Comparison of ENCODE assay signal across 22 mouse cellular contexts in the genomic region with DNA sequence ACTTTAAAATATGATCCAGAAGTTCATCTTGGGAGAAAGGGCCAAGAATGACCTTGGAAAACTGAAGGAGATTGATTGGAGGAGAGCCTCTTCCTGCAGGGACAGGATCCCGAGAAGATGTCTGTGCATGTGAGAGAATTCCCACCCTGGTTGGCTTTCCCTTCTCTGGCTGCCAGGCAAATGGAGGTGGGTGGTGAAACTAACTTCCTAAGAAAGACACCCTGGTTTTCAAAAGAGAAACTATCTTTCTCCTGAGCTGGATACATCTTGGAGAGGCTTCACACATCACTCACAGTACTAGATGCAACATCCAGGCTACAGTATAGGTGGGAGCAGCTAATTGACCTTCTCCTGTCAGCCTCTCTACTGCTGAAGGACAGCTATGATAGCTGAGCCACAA. TPM values are rescaled to one million over a fixed set of nuclear protein-coding genes. Genes with fewer than 3 reads are reported as not detected.
A peak's percentile ranks its signal among the peaks of the same experiment; 100 is the strongest.
DNase-seq lines count a peak whose midpoint lies in the region; ATAC-seq lines count a peak whose summit lies in the region.
"Had no signal": no experiment of that assay in that cellular context is flagged by ENCODE, and none has a peak within 500 bp of the region (broad histone marks: within the 10 kb centered on the region; RNA-seq: fewer than 3 reads in every experiment).

No protein-coding gene starts in this region.

- H3K9me3 ChIP-seq in midbrain, embryonic 11.5 days (ENCODE audit: control insufficient read depth, low read length) = no peaks in the 10 kb centered on the region
- H3K9me3 ChIP-seq in midbrain, embryonic 13.5 days = no peaks in the 10 kb centered on the region
- H3K9me3 ChIP-seq: G1E had no signal

- no peak overlapping the region for H3K4me3 ChIP-seq in midbrain, embryonic 11.5 days (ENCODE audit: low read depth, low read length)
- no peak overlapping the region for H3K4me3 ChIP-seq in midbrain, embryonic 13.5 days (replicated peaks)

- no peak overlapping the region for H3K27ac ChIP-seq in midbrain, embryonic 11.5 days (ENCODE audit: low read depth, low read length)
- no peak overlapping the region for H3K27ac ChIP-seq in midbrain, embryonic 13.5 days

- DNase-seq in frontal cortex, postnatal 10 days (ENCODE audit: low spot score in 2 of 2) = no peak
- peak; percentile 39 for DNase-seq in midbrain, embryonic 11.5 days (ENCODE audit: low spot score, missing footprints)
- DNase-seq in brain, adult 2 months (ENCODE audit: low read depth, low spot score) = peak; percentile 32
- no peak for DNase-seq in ovary, postnatal 36 days (ENCODE audit: low spot score)
- DNase-seq: adrenal gland, adult 2 months; adrenal gland, adult 8-10 months; adrenal gland, postnatal 14 days; adrenal gland, postnatal 25 days; adrenal gland, postnatal 36 days; B cell, adult 2 months; cerebellum, adult 11 months; cerebellum, adult 11-12 months; cerebellum, adult 18-20 months; cerebellum, adult 2 months had no signal

- 88% methylated on average over 1 of the region's 1 CpGs for WGBS in midbrain, embryonic 11.5 days
- WGBS in midbrain, embryonic 13.5 days = 83% methylated on average over 1 of the region's 1 CpGs

- H3K9ac ChIP-seq in midbrain, embryonic 11.5 days (ENCODE audit: low read length) = no peak overlapping the region
- no peak overlapping the region for H3K9ac ChIP-seq in midbrain, embryonic 13.5 days (replicated peaks)

- peaks cover 2% of the 10 kb centered on the region; the same call in 1 of the 2 replicates for H3K4me1 ChIP-seq in midbrain, embryonic 11.5 days (ENCODE audit: control insufficient read depth, insufficient read depth, low read length)
- H3K4me1 ChIP-seq in midbrain, embryonic 13.5 days (replicated peaks) = peaks cover 14% of the 10 kb centered on the region

- H3K27me3 ChIP-seq in midbrain, embryonic 11.5 days (ENCODE audit: control insufficient read depth, insufficient read depth, low read length) = peaks cover 12% of the 10 kb centered on the region
- peaks cover 32% of the 10 kb centered on the region for H3K27me3 ChIP-seq in midbrain, embryonic 13.5 days
- H3K27me3 ChIP-seq: Patski had no signal

- no peaks in the 10 kb centered on the region for H3K36me3 ChIP-seq in midbrain, embryonic 11.5 days (ENCODE audit: control insufficient read depth, insufficient read depth, low read length)
- H3K36me3 ChIP-seq in midbrain, embryonic 13.5 days = no peaks in the 10 kb centered on the region
- H3K36me3 ChIP-seq: G1E had no signal

- ATAC-seq in frontal cortex, adult (ENCODE audit: low TSS enrichment) = peak; percentile 84
- ATAC-seq in midbrain, embryonic 11.5 days (ENCODE audit: low FRiP score) = no peak
- no peak for ATAC-seq in midbrain, embryonic 13.5 days
- ATAC-seq: activated CD4-positive, CD25-positive, alpha-beta regulatory T cell, adult 4 months; CD4-positive, CD25-positive, alpha-beta regulatory T cell, adult 4 months; Patski had no signal

- H3K4me2 ChIP-seq in midbrain, embryonic 11.5 days = no peak overlapping the region
- no peak overlapping the region for H3K4me2 ChIP-seq in midbrain, embryonic 13.5 days (replicated peaks)

RNA-seq across cellular contexts. Expression of gene Slc12a7, which starts 2.0 kb away (rescaled TPM):
- polyA plus RNA-seq in midbrain, embryonic 11.5 days (2014; fragmentation: Nextera tagmentation; extraction: Ambion mirVana) = 34.3 and 38.2 TPM in 2 replicates
- polyA plus RNA-seq in midbrain, embryonic 13.5 days (2015; fragmentation: Nextera tagmentation; extraction: Ambion mirVana) = 16.0 and 18.5 TPM in 2 replicates

RNA-seq across cellular contexts. Expression of gene Slc6a19, which starts 26.2 kb away (rescaled TPM):
- 0.14 and 0.17 TPM in 2 replicates for polyA plus RNA-seq in midbrain, embryonic 11.5 days (2014; fragmentation: Nextera tagmentation; extraction: Ambion mirVana)
- 0.06 and 0.09 TPM in 2 replicates for polyA plus RNA-seq in midbrain, embryonic 13.5 days (2015; fragmentation: Nextera tagmentation; extraction: Ambion mirVana)
- polyA plus RNA-seq: C2C12; CD4-positive, CD25-positive, alpha-beta regulatory T cell, adult 4 months; G1E had no signal

RNA-seq across cellular contexts. Expression of gene Slc6a18, which starts 53.1 kb away (rescaled TPM):
- not detected in 2 replicates for polyA plus RNA-seq in midbrain, embryonic 11.5 days (2014; fragmentation: Nextera tagmentation; extraction: Ambion mirVana)
- polyA plus RNA-seq in midbrain, embryonic 13.5 days (2015; fragmentation: Nextera tagmentation; extraction: Ambion mirVana) = not detected in 2 replicates
- polyA plus RNA-seq: activated CD4-positive, CD25-positive, alpha-beta regulatory T cell, adult 4 months; adrenal gland, adult 2 months; brain, embryonic 14.5 days; C2C12; CD4-positive, CD25-positive, alpha-beta regulatory T cell, adult 4 months; cerebellum, adult 2 months; G1E had no signal

Comparison
In these comparisons a context has a peak if more than half of its experiments do, and no peak if none do; other contexts are left out.
1. DNase-seq: peak in midbrain, embryonic 11.5 days (single experiment) and brain, adult 2 months (single experiment); none in frontal cortex, postnatal 10 days (0 of 2) and ovary, postnatal 36 days (single experiment).